Mouse (Mus musculus): ENCODE measurements at regions not wholly inside any gene's neighbourhood (a gene's known extent, or its start where the extent isn't known, plus 50 kb on each side); places are given as distances from the start of the nearest gene placed in this dataset.

DNA sequence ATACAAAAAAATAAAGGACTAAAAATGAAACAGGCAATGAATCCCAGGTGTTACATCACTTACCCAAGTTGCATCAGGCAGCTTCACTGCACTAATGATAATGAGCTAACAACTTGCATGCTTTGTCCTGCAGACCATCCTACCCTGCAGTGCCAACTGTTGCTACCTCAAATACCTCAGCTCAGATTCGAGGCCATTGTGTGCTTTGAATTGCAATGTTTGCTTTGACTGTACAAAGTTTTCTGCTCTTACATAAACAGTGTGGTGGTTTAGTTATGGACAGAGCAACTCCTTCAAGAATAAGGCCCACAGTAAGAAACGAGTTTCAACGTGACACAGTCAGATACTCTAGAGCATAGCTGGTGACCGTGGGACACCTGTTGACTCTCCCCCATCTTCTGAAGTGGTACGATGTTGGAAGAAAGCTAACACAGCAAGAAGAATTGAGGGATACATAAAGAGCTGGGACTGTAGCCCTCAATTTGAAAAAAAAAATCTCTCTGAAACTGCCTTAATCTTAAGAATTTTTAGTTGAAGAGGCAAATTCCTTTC, 212.1 kb upstream of the Mctp2 start:
- TF ChIP-seq MAX (IDR thresholded peaks at IDR 0.05; ENCODE audit: low read depth): no peak
- TF ChIP-seq MYOG (IDR thresholded peaks at IDR 0.05; ENCODE audit: control insufficient read depth in 1 of 3, insufficient read depth in 1 of 3, insufficient read length in 2 of 3, low read depth in 2 of 3): no peak
- TF ChIP-seq USF1 (IDR thresholded peaks at IDR 0.05; ENCODE audit: low read depth): no peak
- TF ChIP-seq POLR2A (IDR thresholded peaks at IDR 0.05; ENCODE audit: insufficient read length, low read depth): no peak
- no peak for TF ChIP-seq POLR2AphosphoS2 (IDR thresholded peaks at IDR 0.05; ENCODE audit: insufficient read length, low read depth)
- no peak for TF ChIP-seq E2F4 (IDR thresholded peaks at IDR 0.05; ENCODE audit: insufficient read depth)
- no peak for TF ChIP-seq TCF12 (IDR thresholded peaks at IDR 0.05; ENCODE audit: insufficient read depth, poor library complexity, severe bottlenecking)
- no peak for TF ChIP-seq SRF (IDR thresholded peaks at IDR 0.05; ENCODE audit: control insufficient read depth, insufficient read length, low read depth)
- no peak for TF ChIP-seq MYOD1 (IDR thresholded peaks at IDR 0.05; ENCODE audit: control insufficient read depth in 1 of 3, insufficient read length in 2 of 3, low read depth in 2 of 3)
- TF ChIP-seq CEBPB (IDR thresholded peaks at IDR 0.05; ENCODE audit: insufficient read depth, poor library complexity, severe bottlenecking): peak; percentile 79
- no peak for TF ChIP-seq TCF3 (IDR thresholded peaks at IDR 0.05; ENCODE audit: insufficient read length, low read depth)
- TF ChIP-seq REST (IDR thresholded peaks at IDR 0.05; ENCODE audit: insufficient read depth, insufficient read length): no peak
